Mouse (Mus musculus): ENCODE measurements around the gene St6galnac3.
"Not testable (repeated sequence)": the region's sequence is repeated elsewhere in the genome, so short reads cannot be mapped to it uniquely, and the experiment has no call there.

The St6galnac3 gene

GRCm38 (mm10) chr3:153406858-153407257 lies 318.1 kb downstream of the St6galnac3 start:
- no peak for DNase-seq (ENCODE audit: low spot score)

- DNase-seq (ENCODE audit: low spot score) = no peak
Observed at GRCm38 (mm10) chr3:153406220-153406619, 318.8 kb downstream of the St6galnac3 start.

- no peak for DNase-seq (ENCODE audit: low spot score)
Observed at GRCm38 (mm10) chr3:153405643-153406042, 319.3 kb downstream of the St6galnac3 start.

GRCm38 (mm10) chr3:153400259-153400658 lies 324.7 kb downstream of the St6galnac3 start:
- DNase-seq (ENCODE audit: low spot score) = no peak

GRCm38 (mm10) chr3:153399574-153399973 lies 325.4 kb downstream of the St6galnac3 start:
- DNase-seq (ENCODE audit: low spot score) = no peak

GRCm38 (mm10) chr3:153397726-153398125 lies 327.2 kb downstream of the St6galnac3 start:
- no peak for DNase-seq (ENCODE audit: low spot score)

- no peak for DNase-seq (ENCODE audit: low spot score)
Observed at GRCm38 (mm10) chr3:153396375-153397068, 328.5 kb downstream of the St6galnac3 start.

- no peak for DNase-seq (ENCODE audit: low spot score)
Observed at GRCm38 (mm10) chr3:153395351-153395750, 329.6 kb downstream of the St6galnac3 start.

- no peak for DNase-seq (ENCODE audit: low spot score)
Observed at GRCm38 (mm10) chr3:153394751-153395150, 330.2 kb downstream of the St6galnac3 start.

- no peak for DNase-seq (ENCODE audit: low spot score)
Observed at GRCm38 (mm10) chr3:153394224-153394623, 330.8 kb downstream of the St6galnac3 start.

- not testable (repeated sequence) for DNase-seq (ENCODE audit: low spot score)
Observed at GRCm38 (mm10) chr3:153391451-153391850, 333.5 kb downstream of the St6galnac3 start.

- not testable (repeated sequence) for DNase-seq (ENCODE audit: low spot score)
Observed at GRCm38 (mm10) chr3:153384651-153385050, 340.3 kb downstream of the St6galnac3 start.

GRCm38 (mm10) chr3:153383656-153384055 lies 341.3 kb downstream of the St6galnac3 start:
- no peak for DNase-seq (ENCODE audit: low spot score)

- DNase-seq (ENCODE audit: low spot score) = no peak
Observed at GRCm38 (mm10) chr3:153365057-153365755, 359.8 kb downstream of the St6galnac3 start.

GRCm38 (mm10) chr3:153364366-153364765 lies 360.6 kb downstream of the St6galnac3 start:
- no peak for DNase-seq (ENCODE audit: low spot score)

- no peak for DNase-seq (ENCODE audit: low spot score)
Observed at GRCm38 (mm10) chr3:153359966-153360365, 365.0 kb downstream of the St6galnac3 start.

- no peak for DNase-seq (ENCODE audit: low spot score)
Observed at GRCm38 (mm10) chr3:153356071-153356470, 368.9 kb downstream of the St6galnac3 start.

- no peak for DNase-seq (ENCODE audit: low spot score)
Observed at GRCm38 (mm10) chr3:153354988-153355297, 370.0 kb downstream of the St6galnac3 start.

- no peak for DNase-seq (ENCODE audit: low spot score)
Observed at GRCm38 (mm10) chr3:153354186-153354987, 370.6 kb downstream of the St6galnac3 start.

GRCm38 (mm10) chr3:153353313-153354103 lies 371.5 kb downstream of the St6galnac3 start:
- no peak for DNase-seq (ENCODE audit: low spot score)

GRCm38 (mm10) chr3:153349981-153350380 lies 375.0 kb downstream of the St6galnac3 start:
- DNase-seq (ENCODE audit: low spot score) = no peak
